Mouse (Mus musculus): ENCODE measurements around the gene Sema4a. TPM values are rescaled to one million over a fixed set of nuclear protein-coding genes. Genes with fewer than 3 reads are reported as not detected.

Gene Sema4a
- polyA plus RNA-seq (2012; rRNA removed), result 40.9 and 48.8 TPM in 2 replicates

GRCm38 (mm10) chr3:88460983-88461696 lies at the start of gene Sema4a:
TSS of gene Sema4a (minus strand) at chr3:88461182.

GRCm38 (mm10) chr3:88509692-88510420 lies 48.9 kb upstream of the Sema4a start, which contains the start of gene Lmna:
TSS of gene Lmna (minus strand) at chr3:88509956.

GRCm38 (mm10) chr3:88424605-88425329 lies 36.2 kb downstream of the Sema4a start, which contains the start of gene Slc25a44:
TSS of gene Slc25a44 (minus strand) at chr3:88425139.

GRCm38 (mm10) chr3:88409741-88410644 lies 51.0 kb downstream of the Sema4a start, which contains the start of gene Pmf1:
TSS of gene Pmf1 (minus strand) at chr3:88410331.

Other genes starting within 250 kb of the Sema4a start
- 2.0 TPM in 2 replicates for gene Rhbg, start 206.5 kb downstream of the Sema4a start, polyA plus RNA-seq (2012; rRNA removed)
- gene Gm38392, start 174.0 kb downstream of the Sema4a start, polyA plus RNA-seq (2012; rRNA removed), result 0.13 and 0.24 TPM in 2 replicates
- gene Tsacc, start 164.2 kb downstream of the Sema4a start, polyA plus RNA-seq (2012; rRNA removed), result 3.0 and 4.3 TPM in 2 replicates
- 186 and 218 TPM in 2 replicates for gene Cct3, start 164.1 kb downstream of the Sema4a start, polyA plus RNA-seq (2012; rRNA removed)
- gene Glmp, start 136.2 kb downstream of the Sema4a start, polyA plus RNA-seq (2012; rRNA removed), result 167 and 226 TPM in 2 replicates
- gene Tmem79, start 125.0 kb downstream of the Sema4a start, polyA plus RNA-seq (2012; rRNA removed), result 11.4 and 14.7 TPM in 2 replicates
- 91.2 and 94.9 TPM in 2 replicates for gene Smg5, start 124.9 kb downstream of the Sema4a start, polyA plus RNA-seq (2012; rRNA removed)
- gene Paqr6, start 96.6 kb downstream of the Sema4a start, polyA plus RNA-seq (2012; rRNA removed), result 35.6 and 45.5 TPM in 2 replicates
- 0.33 and 0.38 TPM in 2 replicates for gene Bglap3, start 88.4 kb downstream of the Sema4a start, polyA plus RNA-seq (2012; rRNA removed)
- not detected in 2 replicates for gene Bglap2, start 82.5 kb downstream of the Sema4a start, polyA plus RNA-seq (2012; rRNA removed)
- gene Bglap, start 76.7 kb downstream of the Sema4a start, polyA plus RNA-seq (2012; rRNA removed), result not detected in 2 replicates
- 107 and 123 TPM in 2 replicates for gene Pmf1, start 50.9 kb downstream of the Sema4a start, polyA plus RNA-seq (2012; rRNA removed)
- gene Slc25a44, start 36.0 kb downstream of the Sema4a start, polyA plus RNA-seq (2012; rRNA removed), result 31.8 and 37.9 TPM in 2 replicates
- gene Lmna, start 48.8 kb upstream of the Sema4a start, polyA plus RNA-seq (2012; rRNA removed), result 370 and 373 TPM in 2 replicates
- gene Mex3a, start 71.2 kb upstream of the Sema4a start, polyA plus RNA-seq (2012; rRNA removed), result 17.5 and 19.7 TPM in 2 replicates
- gene Rab25, start 87.1 kb upstream of the Sema4a start, polyA plus RNA-seq (2012; rRNA removed), result 41.8 and 42.1 TPM in 2 replicates
- gene Lamtor2, start 91.9 kb upstream of the Sema4a start, polyA plus RNA-seq (2012; rRNA removed), result 134 and 152 TPM in 2 replicates
- gene Ubqln4, start 92.6 kb upstream of the Sema4a start, polyA plus RNA-seq (2012; rRNA removed), result 89.1 and 108 TPM in 2 replicates
- 219 and 314 TPM in 2 replicates for gene Ssr2, start 114.7 kb upstream of the Sema4a start, polyA plus RNA-seq (2012; rRNA removed)
- gene Arhgef2, start 144.8 kb upstream of the Sema4a start, polyA plus RNA-seq (2012; rRNA removed), result 83.5 and 83.9 TPM in 2 replicates
- gene Rxfp4, start 192.0 kb upstream of the Sema4a start, polyA plus RNA-seq (2012; rRNA removed), result not detected in 2 replicates
- 54.8 and 71.4 TPM in 2 replicates for gene Khdc4, start 224.6 kb upstream of the Sema4a start, polyA plus RNA-seq (2012; rRNA removed)

Data from ovary, adult 2 months (tissue).